Comparison of ENCODE assay signal across 8 mouse cellular contexts in genomic region chr8:94861352-94861910, GRCm38 (mm10). TPM values are rescaled to one million over a fixed set of nuclear protein-coding genes. Genes with fewer than 3 reads are reported as not detected.
DNase-seq lines count a peak whose midpoint lies in the region; ATAC-seq and TF ChIP-seq lines count a peak whose summit lies in the region.

No protein-coding gene starts in this region.

- no peaks in the 10 kb centered on the region for H3K36me3 ChIP-seq in heart, adult 2 months (ENCODE audit: control insufficient read depth, insufficient read depth, low read length)
- peaks cover 31% of the 10 kb centered on the region for H3K36me3 ChIP-seq in heart, embryonic 11.5 days (ENCODE audit: control insufficient read depth, insufficient read depth, low read length)

- no peak overlapping the region for H3K4me3 ChIP-seq in heart, adult 2 months
- H3K4me3 ChIP-seq in heart, embryonic 11.5 days (ENCODE audit: low read depth, low read length), result no peak overlapping the region
- H3K4me3 ChIP-seq in gastrocnemius, adult 2 months, result no peak overlapping the region

- no peak overlapping the region for H3K27ac ChIP-seq in heart, adult 2 months
- no peak overlapping the region for H3K27ac ChIP-seq in heart, embryonic 11.5 days (ENCODE audit: low read depth, low read length)
- H3K27ac ChIP-seq in gastrocnemius, adult 2 months, result no peak overlapping the region

- WGBS in heart, adult 2 months, result 63% methylated on average over 8 of the region's 8 CpGs
- WGBS in heart, embryonic 11.5 days (ENCODE audit: insufficient replicate concordance), result 68% methylated on average over 8 of the region's 8 CpGs

- intact Hi-C loops in heart, adult 2 months (cut with DNase I), result loop anchor here (2.0 kb wide), 1 partner anchor 13 kb away; no protein-coding TSS in a partner anchor
- intact Hi-C loops in gastrocnemius, adult 2 months (cut with DNase I), result no loop called here

- ATAC-seq in heart, embryonic 11.5 days (replicated peaks; ENCODE audit: insufficient number of reproducible peaks, low FRiP score, low TSS enrichment), result no peak

- peak; percentile 96 for TF ChIP-seq CTCF in heart, adult 2 months (IDR thresholded peaks at IDR 0.05)
- peak; percentile 91; the same call in 1 of the 2 replicates for TF ChIP-seq CTCF in gastrocnemius, adult 2 months (IDR thresholded peaks at IDR 0.05)

- no peak overlapping the region for H3K4me2 ChIP-seq in heart, embryonic 11.5 days

- peaks cover 3% of the 10 kb centered on the region; the same call in 1 of the 2 replicates for H3K4me1 ChIP-seq in heart, adult 2 months (ENCODE audit: control insufficient read depth, insufficient read depth, low read length)
- peaks cover 7% of the 10 kb centered on the region; the same call in 1 of the 2 replicates for H3K4me1 ChIP-seq in heart, embryonic 11.5 days (ENCODE audit: control insufficient read depth, insufficient read depth, low read length)

- H3K9me3 ChIP-seq in heart, embryonic 11.5 days (replicated peaks; ENCODE audit: control insufficient read depth, low read length), result no peaks in the 10 kb centered on the region

- DNase-seq in heart, adult 2 months, result peak; percentile 62 to 71
- DNase-seq in CD4-positive helper T cell, adult 2 months (ENCODE audit: low read depth, low spot score), result peak; percentile 68
- DNase-seq in adrenal gland, postnatal 10 days, result peak; percentile 81
- peak; percentile 75 for DNase-seq in gastrocnemius, adult 2 months
- DNase-seq in kidney, postnatal 4 days, result peak; percentile 83 to 87
- DNase-seq in naive thymus-derived CD4-positive, alpha-beta T cell, adult 2 months (ENCODE audit: low read depth), result peak; percentile 82
- DNase-seq in yolk sac, embryonic 10.5 days (ENCODE audit: low spot score), result peak; percentile 50

- TF ChIP-seq EP300 in heart, adult 2 months (IDR thresholded peaks at IDR 0.05; ENCODE audit: insufficient read depth, low read depth, low read length), result no peak

- H3K79me2 ChIP-seq in heart, adult 2 months (replicated peaks; ENCODE audit: control insufficient read depth, insufficient read depth, low read length), result peaks cover 6% of the 10 kb centered on the region

- no peak for TF ChIP-seq POLR2A in heart, adult 2 months (IDR thresholded peaks at IDR 0.05; ENCODE audit: insufficient read depth, low read depth, low read length)

- no peaks in the 10 kb centered on the region for H3K27me3 ChIP-seq in heart, adult 2 months (ENCODE audit: control insufficient read depth, insufficient read depth, low read length)
- no peaks in the 10 kb centered on the region for H3K27me3 ChIP-seq in heart, embryonic 11.5 days (ENCODE audit: control insufficient read depth, insufficient read depth, low read length)

- no peak overlapping the region for H3K9ac ChIP-seq in heart, adult 2 months (ENCODE audit: low read depth, low read length)
- H3K9ac ChIP-seq in heart, embryonic 11.5 days (ENCODE audit: low read depth, low read length), result no peak overlapping the region

RNA-seq across cellular contexts. Expression of gene Polr2c, which starts 4.2 kb away (rescaled TPM):
- total RNA-seq in heart, adult 2 months (2021), result 10 to 100 TPM; 55.9 to 69.5 TPM
- 142 and 198 TPM in 2 replicates for polyA plus RNA-seq in heart, adult 2 months (2012; rRNA removed)
- 141 and 143 TPM in 2 replicates for polyA plus RNA-seq in heart, embryonic 11.5 days (2014; fragmentation: Nextera tagmentation; extraction: Ambion mirVana)
- 10 to 100 TPM; 56.7 to 64.3 TPM for total RNA-seq in adrenal gland, postnatal 10 days (2021)
- total RNA-seq in gastrocnemius, adult 2 months (2021), result 10 to 100 TPM; 47.3 to 49.8 TPM

RNA-seq across cellular contexts. Expression of gene Dok4, which starts 14.7 kb away (rescaled TPM):
- total RNA-seq in heart, adult 2 months (2021), result 10 to 100 TPM; 13.7 to 14.8 TPM
- polyA plus RNA-seq in heart, adult 2 months (2012; rRNA removed), result 23.0 and 36.2 TPM in 2 replicates
- polyA plus RNA-seq in heart, embryonic 11.5 days (2014; fragmentation: Nextera tagmentation; extraction: Ambion mirVana), result 46.2 and 57.7 TPM in 2 replicates
- total RNA-seq in adrenal gland, postnatal 10 days (2021), result 10 to 100 TPM; 26.3 to 26.7 TPM
- 1 to 10 TPM; 2.7 to 6.1 TPM for total RNA-seq in gastrocnemius, adult 2 months (2021)

RNA-seq across cellular contexts. Expression of gene Ciapin1, which starts 23.3 kb away (rescaled TPM):
- total RNA-seq in heart, adult 2 months (2021), result 10 to 100 TPM; 81.9 to 98.6 TPM
- 57.2 TPM in 2 replicates for polyA plus RNA-seq in heart, adult 2 months (2012; rRNA removed)
- 97.0 and 97.5 TPM in 2 replicates for polyA plus RNA-seq in heart, embryonic 11.5 days (2014; fragmentation: Nextera tagmentation; extraction: Ambion mirVana)
- 100 to 1,000 TPM; 101 to 127 TPM for total RNA-seq in adrenal gland, postnatal 10 days (2021)
- total RNA-seq in gastrocnemius, adult 2 months (2021), result 10 to 100 TPM; 29.7 to 44.5 TPM

RNA-seq across cellular contexts. Expression of gene Coq9, which starts 23.3 kb away (rescaled TPM):
- 100 to 1,000 TPM; 545 to 681 TPM for total RNA-seq in heart, adult 2 months (2021)
- polyA plus RNA-seq in heart, adult 2 months (2012; rRNA removed), result 823 and 843 TPM in 2 replicates
- 125 and 126 TPM in 2 replicates for polyA plus RNA-seq in heart, embryonic 11.5 days (2014; fragmentation: Nextera tagmentation; extraction: Ambion mirVana)
- total RNA-seq in adrenal gland, postnatal 10 days (2021), result 100 to 1,000 TPM; 270 to 345 TPM
- total RNA-seq in gastrocnemius, adult 2 months (2021), result 100 to 1,000 TPM; 359 to 480 TPM

RNA-seq across cellular contexts. Expression of gene Ccl17, which starts 51.2 kb away (rescaled TPM):
- total RNA-seq in heart, adult 2 months (2021), result not detected
- 0.62 TPM in 1 of 2 replicates, not detected in the other for polyA plus RNA-seq in heart, adult 2 months (2012; rRNA removed)
- 0.69 TPM in 1 of 2 replicates, not detected in the other for polyA plus RNA-seq in heart, embryonic 11.5 days (2014; fragmentation: Nextera tagmentation; extraction: Ambion mirVana)
- under 1 TPM in 1 of 2 experiments, not detected in 1; 0.96 TPM for total RNA-seq in adrenal gland, postnatal 10 days (2021)
- not detected for total RNA-seq in gastrocnemius, adult 2 months (2021)
